Mouse (Mus musculus): ENCODE results near the gene Poldip3. TPM values are rescaled to one million over a fixed set of nuclear protein-coding genes. Genes with fewer than 3 reads are reported as not detected.

Gene Poldip3
- polyA plus RNA-seq, 1 experiment from 2014 or later: 89.1 TPM

- Histone ChIP-seq H3K9me3 (replicated peaks) (no peaks in the 10 kb centered on the region), H3K27me3 (replicated peaks) (0 out of 2 replicates have a peak, but pooled peaks cover 7% of the 10 kb centered on the region), H3K27ac (ENCODE audit: poor library complexity, severe bottlenecking) (no peak overlapping the region), H3K4me1 (replicated peaks) (peaks cover 18% of the 10 kb centered on the region), H3K9ac (no peak overlapping the region), H3K36me3 (no peaks in the 10 kb centered on the region), H3K4me2 (no peak overlapping the region), H3K4me3 (no peak overlapping the region)
- ATAC-seq (ENCODE audit: insufficient number of reproducible peaks, low FRiP score): no peak
- 61% methylated on average over 5 of the region's 5 CpGs for WGBS
Observed at GRCm38 (mm10) chr15:83083530-83083929, 65.7 kb downstream of the Poldip3 start.

Other genes with a start within 250 kb of the Poldip3 start
- gene Tcf20, start 161.5 kb downstream of the Poldip3 start, polyA plus RNA-seq (2016; fragmentation: Nextera tagmentation; extraction: Ambion mirVana): 5.4 and 6.4 TPM in 2 replicates
- gene Nfam1, start 116.1 kb downstream of the Poldip3 start, polyA plus RNA-seq (2016; fragmentation: Nextera tagmentation; extraction: Ambion mirVana): 1.7 and 1.9 TPM in 2 replicates
- gene Serhl, start 59.9 kb downstream of the Poldip3 start, polyA plus RNA-seq (2016; fragmentation: Nextera tagmentation; extraction: Ambion mirVana): 58.9 and 68.8 TPM in 2 replicates
- 39.3 and 44.8 TPM in 2 replicates for gene Rrp7a, start 26.6 kb downstream of the Poldip3 start, polyA plus RNA-seq (2016; fragmentation: Nextera tagmentation; extraction: Ambion mirVana)
- gene Cyb5r3, start 23.2 kb upstream of the Poldip3 start, polyA plus RNA-seq (2016; fragmentation: Nextera tagmentation; extraction: Ambion mirVana): 132 and 136 TPM in 2 replicates
- 0.18 TPM in 2 replicates for gene A4galt, start 102.4 kb upstream of the Poldip3 start, polyA plus RNA-seq (2016; fragmentation: Nextera tagmentation; extraction: Ambion mirVana)
- 29.4 and 31.6 TPM in 2 replicates for gene Arfgap3, start 200.9 kb upstream of the Poldip3 start, polyA plus RNA-seq (2016; fragmentation: Nextera tagmentation; extraction: Ambion mirVana)